Mouse (Mus musculus): ENCODE measurements around the gene Prr3.
"Not testable (repeated sequence)": the region's sequence is repeated elsewhere in the genome, so short reads cannot be mapped to it uniquely, and the experiment has no call there.

Prr3 gene

GRCm38 (mm10) chr17:35937700-35938348, 42.2 kb downstream of the Prr3 start:
- peak; percentile 90 for DNase-seq (ENCODE audit: low read depth, low spot score)

- DNase-seq (ENCODE audit: low read depth, low spot score): not testable (repeated sequence)
Observed at GRCm38 (mm10) chr17:35935763-35936162, 44.3 kb downstream of the Prr3 start.

- no peak for DNase-seq (ENCODE audit: low read depth, low spot score)
Observed at GRCm38 (mm10) chr17:35932608-35933007, 47.4 kb downstream of the Prr3 start.

GRCm38 (mm10) chr17:35930627-35931026, 49.4 kb downstream of the Prr3 start:
- no peak for DNase-seq (ENCODE audit: low read depth, low spot score)

- DNase-seq (ENCODE audit: low read depth, low spot score): no peak
Observed at GRCm38 (mm10) chr17:35929534-35929933, 50.5 kb downstream of the Prr3 start.

- DNase-seq (ENCODE audit: low read depth, low spot score): no peak
Observed at GRCm38 (mm10) chr17:35927471-35927870, 52.6 kb downstream of the Prr3 start.

- no peak for DNase-seq (ENCODE audit: low read depth, low spot score)
Observed at GRCm38 (mm10) chr17:35923281-35923680, 56.8 kb downstream of the Prr3 start.

GRCm38 (mm10) chr17:35922566-35922965, 57.5 kb downstream of the Prr3 start:
- DNase-seq (ENCODE audit: low read depth, low spot score): no peak
